Mouse (Mus musculus): Measurements from ENCODE around the gene Glyat. TPM values are rescaled to one million over a fixed set of nuclear protein-coding genes. Genes with fewer than 3 reads are reported as not detected.

The Glyat gene
- polyA plus RNA-seq, 1 experiment = 0.70 TPM

- DNase-seq = no peak
- no peak for TF ChIP-seq CTCF (IDR thresholded peaks at IDR 0.05; ENCODE audit: borderline replicate concordance, insufficient read depth, low read depth, low read length)
- no peak for TF ChIP-seq POLR2A (IDR thresholded peaks at IDR 0.05; ENCODE audit: borderline replicate concordance, insufficient read depth, low read length)
- 71% methylated on average over 3 of the region's 3 CpGs for WGBS
These were observed 34.4 kb upstream of the Glyat start for GRCm38 (mm10) chr19:12598674-12599073.

GRCm38 (mm10) chr19:12599674-12600073 lies 33.4 kb upstream of the Glyat start, which contains the start of gene Gm4952:
Gm4952 (plus strand) TSS chr19:12599974.
- no peaks in the 10 kb centered on the region for H3K27me3 ChIP-seq (ENCODE audit: control insufficient read depth, insufficient read depth, low read length)

More at GRCm38 (mm10) chr19:12598674-12599073, 34.4 kb upstream of the Glyat start:
- no peak overlapping the region for H3K27ac ChIP-seq (ENCODE audit: insufficient read depth, low read length)
- no peak overlapping the region for H3K4me3 ChIP-seq (replicated peaks; ENCODE audit: insufficient read depth, low read depth, low read length)
- no peaks in the 10 kb centered on the region for H3K27me3 ChIP-seq (ENCODE audit: control insufficient read depth, insufficient read depth, low read length)
- no peaks in the 10 kb centered on the region for H3K4me1 ChIP-seq (ENCODE audit: control insufficient read depth, insufficient read depth, low read length)

GRCm38 (mm10) chr19:12600684-12601480 lies 32.2 kb upstream of the Glyat start:
- no peaks in the 10 kb centered on the region for H3K4me1 ChIP-seq (ENCODE audit: control insufficient read depth, insufficient read depth, low read length)
- no peak for DNase-seq
- 44% methylated on average over 2 of the region's 2 CpGs for WGBS
- H3K27ac ChIP-seq (ENCODE audit: insufficient read depth, low read length) = no peak overlapping the region
- H3K4me3 ChIP-seq (replicated peaks; ENCODE audit: insufficient read depth, low read depth, low read length) = no peak overlapping the region
- H3K27me3 ChIP-seq (ENCODE audit: control insufficient read depth, insufficient read depth, low read length) = no peaks in the 10 kb centered on the region
- TF ChIP-seq POLR2A (IDR thresholded peaks at IDR 0.05; ENCODE audit: borderline replicate concordance, insufficient read depth, low read length) = no peak
- TF ChIP-seq CTCF (IDR thresholded peaks at IDR 0.05; ENCODE audit: borderline replicate concordance, insufficient read depth, low read depth, low read length) = no peak

More at GRCm38 (mm10) chr19:12599674-12600073, 33.4 kb upstream of the Glyat start, which contains the start of gene Gm4952:
- WGBS = 49% methylated on average over 1 of the region's 1 CpGs
- H3K4me1 ChIP-seq (ENCODE audit: control insufficient read depth, insufficient read depth, low read length) = no peaks in the 10 kb centered on the region
- no peak for DNase-seq
- TF ChIP-seq POLR2A (IDR thresholded peaks at IDR 0.05; ENCODE audit: borderline replicate concordance, insufficient read depth, low read length) (no peak), CTCF (IDR thresholded peaks at IDR 0.05; ENCODE audit: borderline replicate concordance, insufficient read depth, low read depth, low read length) (no peak)
- H3K27ac ChIP-seq (ENCODE audit: insufficient read depth, low read length) = no peak within 1 kb of the TSS
- no peak within 1 kb of the TSS for H3K4me3 ChIP-seq (replicated peaks; ENCODE audit: insufficient read depth, low read depth, low read length)

GRCm38 (mm10) chr19:12608336-12608735 lies 24.8 kb upstream of the Glyat start:
- H3K4me1 ChIP-seq (ENCODE audit: control insufficient read depth, insufficient read depth, low read length) = no peaks in the 10 kb centered on the region
- TF ChIP-seq POLR2A (IDR thresholded peaks at IDR 0.05; ENCODE audit: borderline replicate concordance, insufficient read depth, low read length) (no peak), CTCF (IDR thresholded peaks at IDR 0.05; ENCODE audit: borderline replicate concordance, insufficient read depth, low read depth, low read length) (no peak)
- no peaks in the 10 kb centered on the region for H3K27me3 ChIP-seq (ENCODE audit: control insufficient read depth, insufficient read depth, low read length)
- no peak for DNase-seq
- no peak overlapping the region for H3K4me3 ChIP-seq (replicated peaks; ENCODE audit: insufficient read depth, low read depth, low read length)
- H3K27ac ChIP-seq (ENCODE audit: insufficient read depth, low read length) = no peak overlapping the region

GRCm38 (mm10) chr19:12613646-12614045 lies 19.5 kb upstream of the Glyat start:
- no peak for TF ChIP-seq CTCF (IDR thresholded peaks at IDR 0.05; ENCODE audit: borderline replicate concordance, insufficient read depth, low read depth, low read length)
- TF ChIP-seq POLR2A (IDR thresholded peaks at IDR 0.05; ENCODE audit: borderline replicate concordance, insufficient read depth, low read length) = no peak
- no peak overlapping the region for H3K27ac ChIP-seq (ENCODE audit: insufficient read depth, low read length)
- no peak overlapping the region for H3K4me3 ChIP-seq (replicated peaks; ENCODE audit: insufficient read depth, low read depth, low read length)
- H3K27me3 ChIP-seq (ENCODE audit: control insufficient read depth, insufficient read depth, low read length) = no peaks in the 10 kb centered on the region
- DNase-seq = no peak
- 68% methylated on average over 1 of the region's 1 CpGs for WGBS
- no peaks in the 10 kb centered on the region for H3K4me1 ChIP-seq (ENCODE audit: control insufficient read depth, insufficient read depth, low read length)

GRCm38 (mm10) chr19:12634259-12634658 lies 1.2 kb downstream of the Glyat start:
- WGBS = 81% methylated on average over 3 of the region's 3 CpGs
- Histone ChIP-seq H3K4me3 (replicated peaks; ENCODE audit: insufficient read depth, low read depth, low read length) (no peak overlapping the region), H3K4me1 (ENCODE audit: control insufficient read depth, insufficient read depth, low read length) (no peaks in the 10 kb centered on the region), H3K27me3 (ENCODE audit: control insufficient read depth, insufficient read depth, low read length) (no peaks in the 10 kb centered on the region), H3K27ac (ENCODE audit: insufficient read depth, low read length) (no peak overlapping the region)
- DNase-seq = no peak
- TF ChIP-seq POLR2A (IDR thresholded peaks at IDR 0.05; ENCODE audit: borderline replicate concordance, insufficient read depth, low read length) (no peak), CTCF (IDR thresholded peaks at IDR 0.05; ENCODE audit: borderline replicate concordance, insufficient read depth, low read depth, low read length) (no peak)

GRCm38 (mm10) chr19:12634963-12635362 lies 1.9 kb downstream of the Glyat start:
- no peak overlapping the region for H3K27ac ChIP-seq (ENCODE audit: insufficient read depth, low read length)
- no peaks in the 10 kb centered on the region for H3K27me3 ChIP-seq (ENCODE audit: control insufficient read depth, insufficient read depth, low read length)
- H3K4me3 ChIP-seq (replicated peaks; ENCODE audit: insufficient read depth, low read depth, low read length) = no peak overlapping the region
- no peak for DNase-seq
- no peak for TF ChIP-seq CTCF (IDR thresholded peaks at IDR 0.05; ENCODE audit: borderline replicate concordance, insufficient read depth, low read depth, low read length)
- no peak for TF ChIP-seq POLR2A (IDR thresholded peaks at IDR 0.05; ENCODE audit: borderline replicate concordance, insufficient read depth, low read length)
- H3K4me1 ChIP-seq (ENCODE audit: control insufficient read depth, insufficient read depth, low read length) = no peaks in the 10 kb centered on the region
- 88% methylated on average over 4 of the region's 4 CpGs for WGBS

- no peak overlapping the region for H3K4me3 ChIP-seq (replicated peaks; ENCODE audit: insufficient read depth, low read depth, low read length)
- 67% methylated on average over 3 of the region's 3 CpGs for WGBS
- no peaks in the 10 kb centered on the region for H3K27me3 ChIP-seq (ENCODE audit: control insufficient read depth, insufficient read depth, low read length)
- TF ChIP-seq CTCF (IDR thresholded peaks at IDR 0.05; ENCODE audit: borderline replicate concordance, insufficient read depth, low read depth, low read length) = no peak
- TF ChIP-seq POLR2A (IDR thresholded peaks at IDR 0.05; ENCODE audit: borderline replicate concordance, insufficient read depth, low read length) = no peak
- H3K27ac ChIP-seq (ENCODE audit: insufficient read depth, low read length) = no peak overlapping the region
- no peak for DNase-seq
- no peaks in the 10 kb centered on the region for H3K4me1 ChIP-seq (ENCODE audit: control insufficient read depth, insufficient read depth, low read length)
These were observed 3.8 kb downstream of the Glyat start for GRCm38 (mm10) chr19:12636863-12637262.
